Mouse (Mus musculus) left cerebral cortex, adult 8-10 months (tissue): ENCODE data around the gene Rspry1. TPM values are rescaled to one million over a fixed set of nuclear protein-coding genes. Genes with fewer than 3 reads are reported as not detected.

Experiments used
- total RNA-seq, 4 experiments: library from RNA; stranded (reverse); gene quantifications; 2 replicates each; pipeline ENCODE4 v1.2.4; 2022

Gene Rspry1
- total RNA-seq, 4 experiments from 2014 or later: 26.5 to 29.5 (median 28.4) TPM

Other genes with a start within 250 kb of the Rspry1 start
- gene Herpud1, start 215.5 kb upstream of the Rspry1 start, total RNA-seq: 10 to 100 TPM; 68.9 to 76.1 (median 73.2) TPM
- gene Nlrc5, start 167.6 kb upstream of the Rspry1 start, total RNA-seq: 1 to 10 TPM in 3 of 4 experiments, under 1 TPM in 1; 0.81 to 3.7 (median 2.6) TPM
- 10 to 100 TPM; 20.1 to 28.9 (median 23.6) TPM for gene Cpne2, start 68.9 kb upstream of the Rspry1 start, total RNA-seq
- 10 to 100 TPM; 31.5 to 40.6 (median 38.9) TPM for gene Fam192a, start 60 bp downstream of the Rspry1 start, total RNA-seq
- gene Arl2bp, start 64.7 kb downstream of the Rspry1 start, total RNA-seq: 100 to 1,000 TPM; 141 to 161 (median 143) TPM
- 10 to 100 TPM; 50.9 to 65.5 (median 55.6) TPM for gene Pllp, start 94.3 kb downstream of the Rspry1 start, total RNA-seq
- gene Ccl22, start 143.7 kb downstream of the Rspry1 start, total RNA-seq: under 1 TPM in 3 of 4 experiments, not detected in 1; 0.22 to 0.72 (median 0.39) TPM
- gene Cx3cl1, start 170.1 kb downstream of the Rspry1 start, total RNA-seq: 100 to 1,000 TPM; 417 to 480 (median 456) TPM
- 10 to 100 TPM in 1 of 4 experiments, 1 to 10 TPM in 3; 8.3 to 13.8 (median 9.6) TPM for gene Ccl17, start 208.5 kb downstream of the Rspry1 start, total RNA-seq
- 100 to 1,000 TPM in 1 of 4 experiments, 10 to 100 TPM in 3; 75.6 to 104 (median 90.6) TPM for gene Coq9, start 236.4 kb downstream of the Rspry1 start, total RNA-seq
- gene Ciapin1, start 236.4 kb downstream of the Rspry1 start, total RNA-seq: 10 to 100 TPM; 70.8 to 75.9 (median 72.0) TPM